Mouse (Mus musculus): ENCODE data around the gene Gnl2. TPM values are rescaled to one million over a fixed set of nuclear protein-coding genes. Genes with fewer than 3 reads are reported as not detected.
A peak's percentile ranks its signal among the peaks of the same experiment; 100 is the strongest.

Gene Gnl2
- polyA plus RNA-seq, 1 experiment, result 140 TPM

GRCm38 (mm10) chr4:124990325-124990724 is 26.1 kb upstream of the Gnl2 start:
- Histone ChIP-seq H3K4me3 (ENCODE audit: low read depth, low read length) (peak overlapping the region; percentile 35), H3K9ac (ENCODE audit: low read depth, poor library complexity, severe bottlenecking) (0 out of 2 replicates have a peak overlapping the region, but pooled peaks have one; percentile 40), H3K27me3 (ENCODE audit: control insufficient read depth, insufficient read depth, low read length, poor library complexity, severe bottlenecking) (peaks cover 5% of the 10 kb centered on the region; the same call in 1 of the 2 replicates), H3K4me1 (ENCODE audit: control insufficient read depth, insufficient read depth, low read length) (no peaks in the 10 kb centered on the region), H3K9me3 (replicated peaks; ENCODE audit: control insufficient read depth, insufficient read depth, low read length, poor library complexity, severe bottlenecking) (no peaks in the 10 kb centered on the region), H3K36me3 (ENCODE audit: control insufficient read depth, insufficient read depth, low read length, poor library complexity, severe bottlenecking) (no peaks in the 10 kb centered on the region), H3K27ac (ENCODE audit: insufficient read depth, low read length) (no peak overlapping the region)
- no peak for TF ChIP-seq POLR2A (IDR thresholded peaks at IDR 0.05; ENCODE audit: insufficient read depth, low read length)
- TF ChIP-seq CTCF (IDR thresholded peaks at IDR 0.05; ENCODE audit: low read depth, low read length), result no peak
- TF ChIP-seq EP300 (IDR thresholded peaks at IDR 0.05; ENCODE audit: insufficient read depth, low read depth, low read length), result no peak

DNA sequence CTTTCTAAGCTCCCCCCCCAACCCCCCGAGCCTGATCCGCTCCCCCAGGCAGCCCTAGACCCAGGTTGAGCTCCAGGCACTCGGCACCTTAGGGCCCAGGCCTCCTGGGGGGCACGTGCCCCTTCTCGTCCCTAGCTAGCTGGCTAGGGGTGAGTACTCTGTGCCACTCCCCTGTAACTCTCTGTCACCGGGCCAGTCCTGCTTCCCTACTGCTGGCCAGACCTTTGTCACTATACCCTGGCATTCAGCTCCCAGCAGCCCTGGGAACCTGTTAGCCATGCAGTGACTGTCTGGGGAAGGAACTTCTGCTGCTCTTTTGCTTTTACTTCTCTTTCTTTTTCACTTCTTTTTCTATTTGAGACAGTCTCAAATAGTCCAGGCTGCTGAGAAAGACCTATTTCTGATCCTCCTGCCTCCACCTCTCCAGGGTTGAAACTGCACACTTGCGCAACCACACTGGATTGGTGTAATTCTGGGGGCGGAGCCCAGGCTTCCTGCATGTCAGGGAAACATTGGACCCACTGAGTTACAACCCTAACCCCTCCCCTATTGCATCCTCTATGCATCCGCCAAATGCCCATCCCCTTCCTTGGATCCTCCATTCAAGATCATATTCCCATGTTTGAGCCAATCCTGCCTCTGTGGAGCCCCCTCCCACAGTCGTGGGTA is 18.8 kb upstream of the Gnl2 start:
- no peaks in the 10 kb centered on the region for H3K36me3 ChIP-seq (ENCODE audit: control insufficient read depth, insufficient read depth, low read length, poor library complexity, severe bottlenecking)
- H3K4me3 ChIP-seq (ENCODE audit: low read depth, low read length), result no peak overlapping the region
- no peaks in the 10 kb centered on the region for H3K27me3 ChIP-seq (ENCODE audit: control insufficient read depth, insufficient read depth, low read length, poor library complexity, severe bottlenecking)
- H3K4me1 ChIP-seq (ENCODE audit: control insufficient read depth, insufficient read depth, low read length), result no peaks in the 10 kb centered on the region
- H3K9me3 ChIP-seq (replicated peaks; ENCODE audit: control insufficient read depth, insufficient read depth, low read length, poor library complexity, severe bottlenecking), result no peaks in the 10 kb centered on the region
- no peak overlapping the region for H3K9ac ChIP-seq (ENCODE audit: low read depth, poor library complexity, severe bottlenecking)
- no peak for TF ChIP-seq EP300 (IDR thresholded peaks at IDR 0.05; ENCODE audit: insufficient read depth, low read depth, low read length)
- no peak for TF ChIP-seq CTCF (IDR thresholded peaks at IDR 0.05; ENCODE audit: low read depth, low read length)
- TF ChIP-seq POLR2A (IDR thresholded peaks at IDR 0.05; ENCODE audit: insufficient read depth, low read length), result no peak
- no peak overlapping the region for H3K27ac ChIP-seq (ENCODE audit: insufficient read depth, low read length)

GRCm38 (mm10) chr4:124999548-124999947 is 16.8 kb upstream of the Gnl2 start:
- Histone ChIP-seq H3K27ac (ENCODE audit: insufficient read depth, low read length) (no peak overlapping the region), H3K4me1 (ENCODE audit: control insufficient read depth, insufficient read depth, low read length) (no peaks in the 10 kb centered on the region), H3K9ac (ENCODE audit: low read depth, poor library complexity, severe bottlenecking) (no peak overlapping the region), H3K4me3 (ENCODE audit: low read depth, low read length) (no peak overlapping the region), H3K36me3 (ENCODE audit: control insufficient read depth, insufficient read depth, low read length, poor library complexity, severe bottlenecking) (no peaks in the 10 kb centered on the region), H3K27me3 (ENCODE audit: control insufficient read depth, insufficient read depth, low read length, poor library complexity, severe bottlenecking) (no peaks in the 10 kb centered on the region), H3K9me3 (replicated peaks; ENCODE audit: control insufficient read depth, insufficient read depth, low read length, poor library complexity, severe bottlenecking) (no peaks in the 10 kb centered on the region)
- TF ChIP-seq POLR2A (IDR thresholded peaks at IDR 0.05; ENCODE audit: insufficient read depth, low read length) (no peak), CTCF (IDR thresholded peaks at IDR 0.05; ENCODE audit: low read depth, low read length) (no peak), EP300 (IDR thresholded peaks at IDR 0.05; ENCODE audit: insufficient read depth, low read depth, low read length) (no peak)

- H3K36me3 ChIP-seq (ENCODE audit: control insufficient read depth, insufficient read depth, low read length, poor library complexity, severe bottlenecking), result no peaks in the 10 kb centered on the region
- no peak overlapping the region for H3K9ac ChIP-seq (ENCODE audit: low read depth, poor library complexity, severe bottlenecking)
- H3K27ac ChIP-seq (ENCODE audit: insufficient read depth, low read length), result no peak overlapping the region
- TF ChIP-seq CTCF (IDR thresholded peaks at IDR 0.05; ENCODE audit: low read depth, low read length) (no peak), POLR2A (IDR thresholded peaks at IDR 0.05; ENCODE audit: insufficient read depth, low read length) (no peak), EP300 (IDR thresholded peaks at IDR 0.05; ENCODE audit: insufficient read depth, low read depth, low read length) (no peak)
- no peaks in the 10 kb centered on the region for H3K27me3 ChIP-seq (ENCODE audit: control insufficient read depth, insufficient read depth, low read length, poor library complexity, severe bottlenecking)
- H3K4me3 ChIP-seq (ENCODE audit: low read depth, low read length), result no peak overlapping the region
- no peaks in the 10 kb centered on the region for H3K4me1 ChIP-seq (ENCODE audit: control insufficient read depth, insufficient read depth, low read length)
- H3K9me3 ChIP-seq (replicated peaks; ENCODE audit: control insufficient read depth, insufficient read depth, low read length, poor library complexity, severe bottlenecking), result no peaks in the 10 kb centered on the region
Measured at GRCm38 (mm10) chr4:125002978-125003377, 13.4 kb upstream of the Gnl2 start.

- TF ChIP-seq POLR2A (IDR thresholded peaks at IDR 0.05; ENCODE audit: insufficient read depth, low read length) (no peak), EP300 (IDR thresholded peaks at IDR 0.05; ENCODE audit: insufficient read depth, low read depth, low read length) (no peak), CTCF (IDR thresholded peaks at IDR 0.05; ENCODE audit: low read depth, low read length) (no peak)
- H3K27ac ChIP-seq (ENCODE audit: insufficient read depth, low read length), result no peak overlapping the region
- H3K9ac ChIP-seq (ENCODE audit: low read depth, poor library complexity, severe bottlenecking), result no peak overlapping the region
- H3K4me3 ChIP-seq (ENCODE audit: low read depth, low read length), result no peak overlapping the region
- no peaks in the 10 kb centered on the region for H3K9me3 ChIP-seq (replicated peaks; ENCODE audit: control insufficient read depth, insufficient read depth, low read length, poor library complexity, severe bottlenecking)
- no peaks in the 10 kb centered on the region for H3K36me3 ChIP-seq (ENCODE audit: control insufficient read depth, insufficient read depth, low read length, poor library complexity, severe bottlenecking)
- no peaks in the 10 kb centered on the region for H3K4me1 ChIP-seq (ENCODE audit: control insufficient read depth, insufficient read depth, low read length)
- no peaks in the 10 kb centered on the region for H3K27me3 ChIP-seq (ENCODE audit: control insufficient read depth, insufficient read depth, low read length, poor library complexity, severe bottlenecking)
Measured at GRCm38 (mm10) chr4:125004886-125005285, 11.5 kb upstream of the Gnl2 start.

DNA sequence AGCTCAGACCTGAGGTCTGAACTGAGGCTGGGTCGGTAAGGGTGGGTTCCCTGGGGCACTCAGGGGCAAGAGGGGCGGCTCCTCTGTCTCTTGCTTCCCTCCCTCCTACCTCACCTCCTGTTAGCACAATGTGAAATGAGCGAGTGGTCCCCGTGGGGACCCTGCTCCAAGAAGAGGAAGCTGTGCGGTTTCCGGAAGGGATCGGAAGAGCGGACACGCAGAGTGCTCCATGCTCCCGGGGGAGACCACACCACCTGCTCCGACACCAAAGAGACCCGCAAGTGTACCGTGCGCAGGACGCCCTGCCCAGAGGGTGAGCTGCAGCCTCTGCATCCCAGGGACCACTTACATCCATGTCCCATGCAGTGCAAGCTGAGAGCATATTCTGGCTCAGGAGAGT is 8.9 kb upstream of the Gnl2 start:
- no peaks in the 10 kb centered on the region for H3K27me3 ChIP-seq (ENCODE audit: control insufficient read depth, insufficient read depth, low read length, poor library complexity, severe bottlenecking)
- no peaks in the 10 kb centered on the region for H3K36me3 ChIP-seq (ENCODE audit: control insufficient read depth, insufficient read depth, low read length, poor library complexity, severe bottlenecking)
- no peak overlapping the region for H3K27ac ChIP-seq (ENCODE audit: insufficient read depth, low read length)
- no peaks in the 10 kb centered on the region for H3K4me1 ChIP-seq (ENCODE audit: control insufficient read depth, insufficient read depth, low read length)
- H3K9me3 ChIP-seq (replicated peaks; ENCODE audit: control insufficient read depth, insufficient read depth, low read length, poor library complexity, severe bottlenecking), result no peaks in the 10 kb centered on the region
- H3K4me3 ChIP-seq (ENCODE audit: low read depth, low read length), result peak overlapping the region; percentile 6; the same call in 1 of the 2 replicates
- no peak for TF ChIP-seq EP300 (IDR thresholded peaks at IDR 0.05; ENCODE audit: insufficient read depth, low read depth, low read length)
- no peak for TF ChIP-seq CTCF (IDR thresholded peaks at IDR 0.05; ENCODE audit: low read depth, low read length)
- TF ChIP-seq POLR2A (IDR thresholded peaks at IDR 0.05; ENCODE audit: insufficient read depth, low read length), result no peak
- H3K9ac ChIP-seq (ENCODE audit: low read depth, poor library complexity, severe bottlenecking), result no peak overlapping the region

All from ES-Bruce4 (cell line).